Mouse (Mus musculus) stomach, embryonic 16.5 days (tissue): ENCODE data around the gene Lancl3. TPM values are rescaled to one million over a fixed set of nuclear protein-coding genes. Genes with fewer than 3 reads are reported as not detected.
"Not testable (repeated sequence)": the region's sequence is repeated elsewhere in the genome, so short reads cannot be mapped to it uniquely, and the experiment has no call there.

Experiments
- ATAC-seq: fragments of 200-750 bp; cut with Nextera tagmentation; 2 replicates; pipeline ENCODE4 v1.8.0; 2017; ENCODE audit warnings: moderate number of reproducible peaks, moderate TSS enrichment; ENCODE audit not compliant: insufficient read depth, low FRiP score
- H3K27ac ChIP-seq: fragments of 300-500 bp; sonication (generic); 2 replicates; pipeline ENCODE4 v1.5.1; 2014; ENCODE audit warnings: low read length
- H3K27me3 ChIP-seq: fragments of 300-500 bp; sonication (generic); 2 replicates; pipeline ENCODE4 v1.6.1; 2014; ENCODE audit warnings: low read length, control low read depth, mixed read lengths; ENCODE audit not compliant: control insufficient read depth, insufficient read depth
- H3K36me3 ChIP-seq: fragments of 300-500 bp; sonication (generic); 2 replicates; pipeline ENCODE4 v1.6.1; 2014; ENCODE audit warnings: low read length; ENCODE audit not compliant: control insufficient read depth, insufficient read depth
- H3K4me1 ChIP-seq: fragments of 300-500 bp; sonication (generic); 2 replicates; pipeline ENCODE4 v1.6.1; 2014; ENCODE audit warnings: low read length, control low read depth, mixed read lengths; ENCODE audit not compliant: control insufficient read depth, insufficient read depth
- H3K4me2 ChIP-seq: fragments of 300-500 bp; sonication (generic); 2 replicates; pipeline ENCODE4 v1.6.1; 2014; ENCODE audit warnings: low read depth, low read length, mixed read lengths
- H3K4me3 ChIP-seq: fragments of 300-500 bp; sonication (generic); replicated peaks from 2 replicates; pipeline ENCODE4 v1.5.1; 2014; ENCODE audit warnings: mild to moderate bottlenecking, low read length
- H3K9ac ChIP-seq: fragments of 300-500 bp; sonication (generic); 2 replicates; pipeline ENCODE4 v1.6.1; 2014; ENCODE audit warnings: low read length
- H3K9me3 ChIP-seq: fragments of 300-500 bp; sonication (generic); replicated peaks from 2 replicates; pipeline ENCODE4 v1.6.1; 2016; ENCODE audit warnings: low read length, control low read depth; ENCODE audit not compliant: control insufficient read depth
- WGBS: fragments of 180-500 bp; shearing (Covaris S2); extraction: QIAGEN DNeasy Blood & Tissue Kit; methylation state at CpG from one replicate; pipeline ENCODE4 v1.1.7; 2014; 5-methylcytosine and 5-hydroxymethylcytosine counted together
- polyA plus RNA-seq: library from polyadenylated mRNA; unstranded; fragments of >200 nt; fragmentation: Nextera tagmentation; extraction: Ambion mirVana; gene quantifications from 2 replicates; pipeline ENCODE4 v1.2.1, GENCODE M21; 2015

The Lancl3 gene
- polyA plus RNA-seq, 1 experiment from 2014 or later, result 2.1 TPM

DNA sequence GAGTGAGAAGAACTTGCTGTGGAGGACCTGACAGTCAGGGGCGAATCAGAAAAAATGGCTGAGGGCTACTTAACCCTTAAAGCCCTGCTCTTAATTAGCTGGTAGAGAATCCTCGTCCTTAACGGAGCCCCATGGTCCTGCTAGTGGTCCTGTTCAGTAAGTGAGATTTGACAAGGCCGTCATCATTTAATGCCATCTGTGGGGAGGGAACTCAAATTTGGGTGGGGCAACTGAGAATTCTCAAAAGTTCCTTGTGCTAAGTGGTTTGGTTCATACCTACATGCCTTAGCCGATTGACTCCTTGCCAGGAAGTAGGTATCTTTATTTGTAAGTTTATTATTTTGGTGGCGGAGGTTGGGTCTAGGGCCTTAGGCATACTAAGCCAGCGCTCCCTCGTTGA, 74.6 kb downstream of the Lancl3 start:
- Histone ChIP-seq H3K27me3 (no peaks in the 10 kb centered on the region), H3K9me3 (no peaks in the 10 kb centered on the region), H3K4me3 (no peak overlapping the region), H3K4me2 (no peak overlapping the region), H3K36me3 (no peaks in the 10 kb centered on the region), H3K27ac (no peak overlapping the region), H3K9ac (no peak overlapping the region), H3K4me1 (no peaks in the 10 kb centered on the region; the same call in 1 of the 2 replicates)
- WGBS, result 75% methylated on average over 8 of the region's 8 CpGs
- ATAC-seq, result no peak

DNA sequence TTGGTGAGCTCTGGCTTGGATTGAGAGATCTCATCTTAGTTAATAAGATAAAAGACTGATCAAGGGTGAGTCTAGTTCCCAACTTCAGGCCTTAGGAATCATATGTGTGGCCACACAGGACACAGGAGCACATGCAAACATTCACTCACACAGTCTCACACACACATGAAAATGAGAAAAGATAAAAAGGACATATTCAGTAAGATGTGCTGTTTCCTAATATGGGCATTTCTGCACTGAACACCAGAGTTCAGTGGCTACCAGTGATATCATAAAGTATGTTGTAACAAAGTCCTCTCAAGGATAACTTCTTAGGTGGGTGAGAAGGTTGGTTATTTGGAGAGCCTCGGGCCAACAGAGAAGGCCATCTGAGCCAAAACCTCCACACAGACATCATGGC, 83.8 kb downstream of the Lancl3 start, which contains the start of gene H2al1m:
Gene H2al1m, plus strand, starts transcription at position 301 of the 400 bp plus-strand sequence.
- not testable (repeated sequence) for H3K9ac ChIP-seq, H3K4me3 ChIP-seq, H3K9me3 ChIP-seq, H3K27ac ChIP-seq, H3K36me3 ChIP-seq, H3K4me2 ChIP-seq, ATAC-seq, H3K4me1 ChIP-seq, H3K27me3 ChIP-seq
- no CpG with 5 or more reads among the region's 1 CpGs for WGBS

DNA sequence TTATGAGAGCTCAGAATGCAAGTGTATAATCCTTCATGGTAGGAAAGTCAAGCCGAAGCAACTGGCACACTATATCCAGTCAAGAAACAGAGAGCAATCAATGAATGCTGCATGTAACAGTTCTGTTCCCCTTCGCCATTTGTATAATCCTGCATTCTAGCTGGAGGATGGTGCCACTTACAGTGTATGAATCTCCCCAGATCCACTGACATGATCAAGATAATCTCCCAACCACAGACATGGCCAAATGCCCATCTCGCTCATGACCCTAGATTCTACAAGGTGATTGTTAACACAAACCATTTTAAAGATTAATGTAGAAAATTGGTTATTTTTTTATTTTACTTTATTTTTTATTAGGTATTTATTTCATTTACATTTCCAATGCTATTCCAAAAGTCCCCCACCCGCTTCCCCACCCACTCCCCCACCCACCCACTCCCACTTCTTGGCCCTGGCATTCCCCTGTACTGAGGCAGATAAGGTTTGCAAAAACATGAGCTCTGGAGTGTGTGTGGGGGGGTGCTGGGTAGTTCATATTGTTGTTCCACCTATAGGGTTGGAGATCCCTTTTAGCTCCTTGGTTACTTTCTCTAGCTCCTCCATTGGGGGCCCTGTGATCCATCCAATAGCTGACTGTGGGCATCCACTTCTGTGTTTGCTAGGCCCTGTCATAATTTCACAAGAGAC, 93.6 kb downstream of the Lancl3 start:
- not testable (repeated sequence) for H3K36me3 ChIP-seq, H3K4me1 ChIP-seq, ATAC-seq, H3K9ac ChIP-seq, H3K9me3 ChIP-seq, H3K27me3 ChIP-seq, H3K4me3 ChIP-seq, H3K4me2 ChIP-seq, H3K27ac ChIP-seq
- 84% methylated on average over 3 of the region's 4 CpGs for WGBS

DNA sequence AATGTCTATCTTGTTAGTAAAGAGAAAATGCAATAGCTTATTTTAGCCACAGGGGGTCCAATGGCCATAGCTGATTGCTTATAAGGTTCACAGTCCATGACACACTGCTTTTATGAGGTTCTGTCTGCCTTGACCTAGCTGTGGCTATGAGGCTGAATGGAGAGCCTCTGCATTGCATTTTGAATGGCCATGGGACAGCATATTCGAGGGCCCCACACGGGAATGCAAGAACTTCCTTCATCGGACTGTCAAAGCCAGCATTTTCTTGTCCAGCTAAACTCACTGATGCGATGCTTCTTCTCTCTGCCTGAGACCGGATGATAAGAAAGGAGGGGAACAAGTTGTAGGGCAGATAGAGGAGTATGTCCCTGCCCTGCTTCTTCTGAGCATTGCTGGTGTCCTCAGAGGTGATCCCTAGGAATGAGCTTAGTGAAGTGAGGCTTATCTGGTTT, 98.7 kb downstream of the Lancl3 start:
- H3K27ac ChIP-seq, result no peak overlapping the region
- no peak for ATAC-seq
- H3K27me3 ChIP-seq, result no peaks in the 10 kb centered on the region
- H3K4me2 ChIP-seq, result no peak overlapping the region
- H3K4me1 ChIP-seq, result no peaks in the 10 kb centered on the region
- no peak overlapping the region for H3K9ac ChIP-seq
- no peaks in the 10 kb centered on the region for H3K9me3 ChIP-seq
- H3K4me3 ChIP-seq, result no peak overlapping the region
- no peaks in the 10 kb centered on the region for H3K36me3 ChIP-seq
- WGBS, result 86% methylated on average over 5 of the region's 5 CpGs

DNA sequence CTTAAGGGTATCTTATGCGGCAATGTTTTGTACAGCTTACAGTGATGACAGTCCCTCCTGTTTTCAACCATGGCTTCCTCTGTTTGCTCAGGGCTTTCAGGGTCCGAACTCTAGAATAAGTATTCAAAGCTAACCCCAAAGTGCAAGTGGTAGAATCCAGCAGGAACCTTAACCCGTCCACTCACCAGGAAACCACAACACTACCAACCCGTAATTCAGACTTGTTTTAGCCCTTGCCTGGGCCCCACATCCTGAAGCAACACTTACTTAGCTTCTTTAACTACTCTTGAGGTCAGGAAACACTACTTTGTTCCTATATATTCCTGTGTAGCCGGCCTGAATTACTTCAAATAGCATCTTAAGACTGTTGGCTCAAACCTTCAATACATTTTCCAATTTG, 103.1 kb downstream of the Lancl3 start:
- ATAC-seq, result no peak
- H3K9me3 ChIP-seq, result no peaks in the 10 kb centered on the region
- no peaks in the 10 kb centered on the region for H3K36me3 ChIP-seq
- WGBS, result 79% methylated on average over 5 of the region's 5 CpGs
- no peaks in the 10 kb centered on the region for H3K27me3 ChIP-seq
- no peak overlapping the region for H3K27ac ChIP-seq
- H3K4me2 ChIP-seq, result no peak overlapping the region
- H3K4me1 ChIP-seq, result no peaks in the 10 kb centered on the region
- no peak overlapping the region for H3K9ac ChIP-seq
- H3K4me3 ChIP-seq, result no peak overlapping the region

DNA sequence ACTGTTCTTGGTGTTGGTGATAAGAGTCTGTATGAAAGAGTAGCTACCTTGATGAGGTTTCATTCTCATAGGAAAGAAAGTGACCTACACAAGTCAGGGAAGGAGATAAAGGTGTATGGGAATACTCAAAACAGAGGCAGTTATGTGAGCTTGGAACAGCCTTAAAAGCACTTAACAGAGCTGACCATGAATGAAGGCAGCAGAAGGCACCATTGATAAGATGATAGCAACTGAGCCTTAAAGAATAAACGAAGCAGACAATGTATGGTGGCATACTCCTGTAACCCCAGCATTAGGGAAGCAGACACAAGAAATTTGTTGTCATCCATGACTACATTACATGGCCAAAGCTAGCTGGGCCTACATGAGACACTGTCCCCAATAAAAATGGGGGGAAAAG, 103.8 kb downstream of the Lancl3 start:
- no peak overlapping the region for H3K9ac ChIP-seq
- no peaks in the 10 kb centered on the region for H3K36me3 ChIP-seq
- no peak overlapping the region for H3K4me3 ChIP-seq
- no peaks in the 10 kb centered on the region for H3K9me3 ChIP-seq
- no peak for ATAC-seq
- no peak overlapping the region for H3K27ac ChIP-seq
- 70% methylated on average over 1 of the region's 1 CpGs for WGBS
- no peak overlapping the region for H3K4me2 ChIP-seq
- no peaks in the 10 kb centered on the region for H3K4me1 ChIP-seq
- H3K27me3 ChIP-seq, result no peaks in the 10 kb centered on the region

DNA sequence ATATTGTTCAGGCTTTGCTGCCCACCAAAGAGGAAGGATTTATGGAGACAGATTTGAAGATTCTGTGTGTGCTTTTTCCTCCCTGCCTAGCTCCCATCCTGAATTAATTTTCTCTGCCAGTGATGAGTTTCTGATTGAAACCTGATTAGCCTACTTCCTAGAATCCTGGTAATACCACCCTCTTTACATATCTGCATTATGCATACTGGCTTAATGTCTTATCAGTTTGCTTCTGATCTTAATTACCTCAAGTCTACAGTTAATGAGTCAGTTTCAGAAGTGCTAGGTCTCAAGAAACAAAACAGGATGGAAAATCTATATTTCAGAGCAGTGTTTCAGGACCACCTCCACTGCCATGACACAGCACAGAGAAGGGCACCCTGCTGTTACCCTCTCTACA, 116.8 kb downstream of the Lancl3 start:
- H3K4me1 ChIP-seq, ATAC-seq, H3K27me3 ChIP-seq, H3K9me3 ChIP-seq, H3K27ac ChIP-seq, H3K36me3 ChIP-seq, H3K4me2 ChIP-seq, H3K9ac ChIP-seq, H3K4me3 ChIP-seq: not testable (repeated sequence)

Other genes with a start within 250 kb of the Lancl3 start
- not detected in 2 replicates for gene Fthl17b, start 236.9 kb upstream of the Lancl3 start, polyA plus RNA-seq
- not detected in 2 replicates for gene Fthl17c, start 223.3 kb upstream of the Lancl3 start, polyA plus RNA-seq
- not detected in 2 replicates for gene Fthl17d, start 213.1 kb upstream of the Lancl3 start, polyA plus RNA-seq
- not detected in 2 replicates for gene Fthl17e, start 166.4 kb upstream of the Lancl3 start, polyA plus RNA-seq
- not detected in 2 replicates for gene Fthl17f, start 136.9 kb upstream of the Lancl3 start, polyA plus RNA-seq
- gene 4930402K13Rik, start 95.3 kb upstream of the Lancl3 start, polyA plus RNA-seq, result not detected in 2 replicates
- gene Gm14862, start 57.0 kb downstream of the Lancl3 start, polyA plus RNA-seq, result 0.28 TPM in 1 of 2 replicates, not detected in the other
- 5.1 and 5.5 TPM in 2 replicates for gene Xk, start 72.9 kb downstream of the Lancl3 start, polyA plus RNA-seq
- not detected in 2 replicates for gene H2al1m, start 83.9 kb downstream of the Lancl3 start, polyA plus RNA-seq
- gene H2al1k, start 150.7 kb downstream of the Lancl3 start, polyA plus RNA-seq, result not detected in 2 replicates